Mouse (Mus musculus) embryonic fibroblast, embryonic 13.5 days (primary cell): ENCODE data around the gene Slc10a6.
A peak's percentile ranks its signal among the peaks of the same experiment; 100 is the strongest.

Experiments
- CTCF ChIP-seq: IDR thresholded peaks from 2 replicates; pipeline ENCODE4 v1.5.1; 2011; ENCODE audit warnings: mild to moderate bottlenecking, control low read depth, low read length, moderate library complexity, borderline replicate concordance; ENCODE audit not compliant: insufficient read depth
- POLR2A ChIP-seq: IDR thresholded peaks from 2 replicates; pipeline ENCODE4 v1.6.1; 2011; ENCODE audit warnings: low read depth, mild to moderate bottlenecking, control low read depth, low read length, moderate library complexity

DNA sequence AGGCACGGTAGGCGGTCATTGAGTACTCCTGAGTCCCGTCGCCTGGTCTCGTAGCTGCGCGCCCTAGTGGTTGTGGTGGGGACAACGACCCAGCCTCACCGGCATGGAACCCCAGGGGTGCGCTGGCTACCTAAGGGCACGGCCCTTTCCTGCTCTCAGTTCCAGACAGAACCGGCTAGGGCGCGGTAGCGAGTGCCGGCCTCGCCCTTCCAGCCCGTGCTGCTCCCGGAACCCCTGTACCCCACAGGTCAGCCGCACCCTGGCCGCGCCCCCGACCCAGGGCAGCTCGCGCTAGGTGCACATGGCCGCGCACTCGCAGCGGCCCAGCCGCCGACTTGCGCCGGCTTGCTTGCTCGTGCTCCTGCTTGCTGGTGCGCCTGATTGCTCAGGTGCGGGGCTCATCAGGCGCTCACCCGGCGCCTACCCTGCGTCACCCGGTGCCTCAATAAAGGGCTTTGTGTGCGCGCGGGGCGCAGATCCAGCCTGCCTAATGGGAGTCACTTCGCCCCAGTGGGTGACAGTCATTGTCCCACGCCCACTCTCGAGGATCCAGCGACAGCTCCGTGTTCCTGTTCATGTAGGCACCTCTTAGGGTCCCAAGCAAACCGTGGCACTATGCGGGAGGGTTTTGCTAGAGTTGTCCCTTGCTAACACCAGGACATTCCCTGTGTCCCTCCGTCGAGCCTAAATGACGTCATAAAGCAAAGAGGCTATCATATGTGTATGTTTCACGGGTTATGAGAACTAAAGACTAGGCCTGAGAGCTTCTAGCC lies 26.3 kb upstream of the Slc10a6 start, which contains the start of gene 1700016H13Rik:
- TF ChIP-seq CTCF (peak; percentile 75; the same call in 1 of the 2 replicates), POLR2A (no peak)
